Mouse (Mus musculus) B cell, adult 2 months (primary cell): ENCODE data around the gene Arhgap10.

Experiments used
- DNase-seq, 2 experiments: peaks; one replicate each; pipeline ENCODE4 v3.0.0; 2022

Gene Arhgap10

GRCm38 (mm10) chr8:77275571-77275970 lies 242.2 kb downstream of the Arhgap10 start:
- no peak for DNase-seq

DNA sequence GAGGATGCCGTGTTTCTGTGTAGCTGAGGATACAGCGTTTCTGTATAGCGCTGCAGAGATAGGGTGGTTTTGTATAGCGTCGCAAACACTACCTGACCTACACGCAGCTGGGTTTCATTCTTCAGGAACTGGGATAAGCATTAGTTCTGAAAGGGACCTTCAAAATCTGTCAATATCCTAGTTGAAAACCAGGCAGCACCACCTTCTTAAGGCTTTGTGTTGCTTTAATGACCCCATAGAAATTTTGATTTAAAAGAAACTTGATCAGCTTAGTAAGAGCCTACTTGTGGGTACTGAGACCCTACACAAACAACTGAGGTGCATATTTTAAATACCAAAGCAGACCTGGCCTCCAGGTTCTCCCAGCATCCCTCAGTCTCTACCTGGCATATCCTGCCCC lies 245.6 kb downstream of the Arhgap10 start:
- no peak for DNase-seq

- no peak for DNase-seq
Measured at GRCm38 (mm10) chr8:77267941-77268405, 249.8 kb downstream of the Arhgap10 start.

DNA sequence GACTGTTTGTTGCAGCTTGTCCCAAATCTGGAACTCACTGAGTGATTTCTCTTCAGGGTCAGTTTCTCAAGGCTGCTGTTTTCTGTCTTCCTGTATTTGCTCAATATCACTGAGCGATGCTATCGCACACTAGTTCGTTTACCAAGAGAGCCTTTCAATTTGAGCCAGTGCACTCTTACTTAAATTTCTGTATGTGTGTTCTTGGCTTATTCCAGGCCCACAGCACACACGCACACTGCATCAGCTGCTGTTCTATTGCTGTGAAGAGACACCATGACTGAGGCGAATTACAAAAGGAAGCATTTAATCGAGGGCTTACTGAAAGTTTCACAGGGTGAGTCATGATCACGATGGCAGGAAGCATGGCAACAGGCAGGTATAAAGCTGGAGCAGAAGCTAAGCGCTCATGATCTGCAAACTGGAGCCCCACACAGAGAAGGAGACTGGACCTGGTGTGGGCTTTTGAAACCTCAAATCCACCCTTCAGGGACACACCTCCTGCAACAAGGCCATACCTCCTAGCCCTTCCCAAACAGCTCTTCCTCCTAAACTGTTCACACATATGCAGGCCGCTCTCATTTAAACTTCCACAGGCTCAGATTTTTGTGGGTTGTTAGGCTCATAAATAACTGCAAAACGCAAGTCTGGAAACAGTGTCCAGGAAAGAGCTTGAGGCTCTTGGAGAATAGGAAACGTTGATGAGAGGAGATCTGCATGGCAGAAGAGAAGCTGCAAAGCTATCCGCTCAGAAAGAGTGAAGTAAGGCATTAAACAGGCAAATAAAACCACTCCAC lies 255.3 kb downstream of the Arhgap10 start:
- no peak for DNase-seq

GRCm38 (mm10) chr8:77261215-77261614 lies 256.5 kb downstream of the Arhgap10 start:
- no peak for DNase-seq

- DNase-seq: no peak
Measured at GRCm38 (mm10) chr8:77257085-77257451, 260.7 kb downstream of the Arhgap10 start.

- DNase-seq: no peak
Measured at GRCm38 (mm10) chr8:77256450-77257084, 261.2 kb downstream of the Arhgap10 start.

DNA sequence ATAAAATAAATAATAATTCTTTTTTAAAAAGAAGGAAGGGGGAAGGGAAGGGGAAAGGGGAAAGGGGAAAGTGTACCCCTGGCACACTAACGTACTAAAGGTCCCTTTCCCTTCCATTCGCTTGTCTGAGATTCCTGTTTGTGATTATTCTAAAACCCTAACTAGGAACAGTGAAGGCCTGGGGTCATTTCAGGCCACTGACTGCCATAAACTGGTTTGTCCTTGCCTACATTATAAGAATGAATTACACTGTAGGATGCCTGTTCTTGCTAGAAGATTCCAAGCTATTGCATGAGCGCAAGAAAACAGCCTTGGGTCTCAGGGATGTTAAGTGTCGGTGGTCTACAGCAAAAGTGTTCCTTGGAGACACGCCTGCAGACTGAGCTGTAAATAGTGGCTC lies 263.3 kb downstream of the Arhgap10 start:
- no peak for DNase-seq

- no peak for DNase-seq
Measured at GRCm38 (mm10) chr8:77251134-77251533, 266.6 kb downstream of the Arhgap10 start.

DNA sequence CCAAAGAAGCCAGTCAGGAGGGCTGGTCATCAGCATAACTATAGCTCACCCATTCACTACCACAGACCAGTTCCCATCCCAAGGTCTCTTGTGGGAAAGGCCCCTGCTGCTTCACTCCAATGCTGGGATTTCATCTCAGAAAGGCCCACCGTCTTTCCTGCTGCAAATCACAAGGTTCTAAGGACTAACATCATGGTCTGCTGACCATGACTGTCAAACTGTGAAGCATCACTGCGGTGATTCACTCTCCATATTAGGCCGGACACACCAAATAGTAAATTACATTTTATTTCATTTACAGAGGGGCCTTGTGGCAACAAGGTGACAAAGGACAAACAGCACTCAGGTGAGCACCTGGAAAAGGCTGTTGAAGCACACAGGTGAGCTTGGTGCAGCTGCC lies 267.7 kb downstream of the Arhgap10 start:
- DNase-seq: no peak

DNA sequence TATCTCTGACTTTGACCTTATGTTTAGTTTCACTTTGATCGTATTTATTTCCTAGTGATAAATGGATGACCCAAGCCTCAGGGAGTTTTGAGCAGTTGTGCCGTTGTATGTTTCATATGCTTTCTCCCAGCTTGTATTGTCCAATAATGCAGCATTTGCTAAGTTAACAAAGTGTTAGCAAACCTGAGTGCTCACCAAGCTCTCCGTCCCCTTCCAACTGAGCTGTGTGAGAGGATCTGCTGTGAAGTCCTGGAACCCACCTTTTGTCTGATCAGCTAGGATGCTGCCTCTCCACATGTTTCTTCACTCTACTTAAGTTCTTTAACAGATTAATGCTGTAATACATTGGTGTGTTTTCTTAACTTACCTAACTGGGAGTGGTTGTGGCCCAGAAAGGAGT lies 276.4 kb downstream of the Arhgap10 start:
- no peak for DNase-seq

DNA sequence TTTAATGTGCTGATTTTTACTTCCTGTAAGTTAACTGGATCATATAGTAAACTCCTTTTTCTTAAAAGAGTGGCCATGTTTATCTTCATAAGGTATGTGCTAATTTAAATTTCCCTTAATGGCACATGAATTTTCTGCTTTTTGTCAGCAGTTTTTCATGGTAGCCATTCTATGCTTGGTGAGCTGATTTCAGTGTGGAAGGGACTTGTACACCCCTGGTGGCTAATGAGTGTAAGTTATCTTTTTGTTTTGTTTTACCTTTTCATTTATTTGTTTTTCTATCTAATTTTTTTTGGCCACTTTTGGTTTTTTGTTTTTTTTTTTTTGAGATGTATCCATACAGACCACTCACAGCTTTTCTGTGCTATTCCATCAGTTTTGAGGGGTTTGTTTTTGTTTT lies 278.3 kb downstream of the Arhgap10 start:
- DNase-seq: no peak

DNA sequence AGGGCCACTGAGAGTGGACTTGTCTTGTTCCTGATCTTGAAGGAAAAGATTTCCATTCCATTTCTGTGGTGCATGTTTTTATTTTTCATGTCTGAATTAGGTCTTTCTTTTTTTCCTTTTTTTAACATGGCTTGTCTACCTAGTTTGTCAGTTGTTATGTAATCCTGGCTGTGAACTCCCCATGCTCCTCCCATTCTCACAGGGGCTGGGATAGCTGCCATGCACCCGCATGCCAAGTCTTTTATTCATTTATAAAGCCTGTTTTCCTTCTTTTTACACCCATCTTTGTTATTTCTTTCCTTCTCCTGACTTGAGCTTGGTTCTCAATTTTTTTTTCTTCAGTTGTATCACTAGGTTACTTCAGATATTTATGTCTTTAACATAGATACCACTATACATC lies 281.1 kb downstream of the Arhgap10 start:
- DNase-seq: no peak

GRCm38 (mm10) chr8:77232411-77232810 lies 285.3 kb downstream of the Arhgap10 start:
- no peak for DNase-seq

DNA sequence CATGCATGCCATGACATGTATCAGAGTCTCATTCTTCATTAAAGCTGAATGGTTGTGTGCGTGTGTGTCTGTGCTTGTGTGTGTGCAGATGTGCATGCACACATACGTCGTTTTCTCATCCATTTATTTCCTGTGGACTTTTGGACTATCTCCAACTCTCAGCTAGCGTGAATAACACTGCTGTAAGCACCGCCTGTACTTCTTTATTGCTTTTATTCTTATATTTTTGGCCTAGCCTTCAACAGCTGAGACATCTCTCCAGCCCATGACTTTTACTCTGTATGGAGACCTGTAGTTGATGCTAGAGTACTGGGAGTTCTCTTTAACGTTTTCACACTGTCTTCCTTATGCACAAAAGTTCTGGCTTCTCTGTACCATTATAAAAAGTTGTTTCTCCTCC lies 285.9 kb downstream of the Arhgap10 start:
- no peak for DNase-seq

DNA sequence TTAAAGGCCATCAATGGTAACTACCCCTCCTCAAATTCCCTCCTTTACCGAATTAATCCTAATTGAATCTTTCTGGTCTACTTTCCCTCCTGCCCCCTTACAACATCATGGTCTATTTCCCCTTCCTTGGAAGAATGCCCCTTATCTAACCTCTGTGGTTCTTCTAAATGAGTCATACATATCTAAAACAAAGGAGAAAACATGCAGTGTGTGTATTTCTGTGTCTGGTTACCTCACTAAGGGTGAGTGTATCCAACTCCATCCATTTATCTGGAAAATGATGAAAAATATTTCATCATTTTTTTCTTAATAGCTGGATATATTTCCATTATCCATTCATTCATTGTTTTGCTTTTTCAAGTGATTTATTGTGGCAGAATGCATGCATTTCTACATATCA lies 286.5 kb downstream of the Arhgap10 start:
- DNase-seq: no peak

- no peak for DNase-seq
Measured at GRCm38 (mm10) chr8:77228688-77229087, 289.1 kb downstream of the Arhgap10 start.

DNA sequence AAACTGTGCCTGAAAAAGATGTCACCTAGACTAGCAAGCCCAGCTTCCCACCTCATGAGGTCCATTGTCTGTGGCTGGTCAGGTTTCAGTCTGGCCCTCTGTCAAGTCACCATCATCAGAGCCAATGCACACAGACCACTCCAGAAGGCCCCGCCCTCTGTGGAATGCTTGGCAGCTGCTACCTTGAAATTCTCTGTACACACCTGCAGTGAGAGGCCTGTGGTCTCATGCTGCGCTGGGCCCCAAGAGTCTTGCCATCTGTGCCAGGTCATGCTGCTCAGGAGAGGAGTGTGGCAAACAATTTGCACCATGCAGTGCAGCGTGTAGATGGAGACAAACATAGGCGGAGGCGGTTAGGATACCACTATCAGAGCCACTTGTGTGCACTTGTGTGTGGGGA lies 290.0 kb downstream of the Arhgap10 start:
- no peak for DNase-seq

GRCm38 (mm10) chr8:77223123-77223522 lies 294.6 kb downstream of the Arhgap10 start:
- DNase-seq: no peak

DNA sequence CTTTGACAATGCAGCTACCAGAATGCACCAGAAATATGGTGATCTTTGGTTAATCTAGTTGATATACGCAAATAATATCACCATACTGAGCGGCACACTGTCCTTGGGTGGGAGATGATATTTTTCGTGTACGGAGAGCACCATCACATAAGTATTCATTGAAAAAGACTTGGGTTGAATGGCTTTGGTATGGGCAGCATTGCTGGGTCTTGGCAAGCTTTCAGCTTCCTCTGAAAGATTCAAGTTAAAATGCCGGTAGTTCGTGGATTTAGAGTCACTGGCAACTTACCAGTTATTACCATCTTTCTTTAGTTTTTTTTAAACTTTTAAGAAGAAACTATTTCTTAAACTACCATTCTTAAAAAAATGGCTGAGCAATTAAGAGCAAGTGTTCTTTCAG lies 302.6 kb downstream of the Arhgap10 start:
- no peak for DNase-seq

DNA sequence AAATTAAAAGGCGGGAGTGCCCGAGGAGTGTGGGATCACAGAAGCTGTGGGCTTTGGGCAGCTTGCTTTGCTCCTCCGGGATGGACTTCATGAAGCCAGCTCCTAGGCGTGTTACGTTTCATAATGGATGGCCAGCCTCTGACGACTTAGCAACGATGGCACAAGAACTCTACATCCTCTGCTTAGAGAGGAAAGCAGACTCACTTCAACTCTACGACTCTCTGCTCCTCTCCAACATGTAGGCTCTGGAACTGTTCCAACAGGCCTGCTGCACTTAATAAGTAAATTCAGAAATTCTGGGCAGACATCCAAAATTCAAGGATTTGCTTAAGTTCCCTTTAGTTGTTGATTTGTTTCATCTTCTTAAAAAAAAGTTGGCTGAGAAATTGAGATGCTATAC lies 303.1 kb downstream of the Arhgap10 start:
- DNase-seq: no peak

- DNase-seq: no peak
Measured at GRCm38 (mm10) chr8:77213893-77214464, 303.8 kb downstream of the Arhgap10 start.

DNA sequence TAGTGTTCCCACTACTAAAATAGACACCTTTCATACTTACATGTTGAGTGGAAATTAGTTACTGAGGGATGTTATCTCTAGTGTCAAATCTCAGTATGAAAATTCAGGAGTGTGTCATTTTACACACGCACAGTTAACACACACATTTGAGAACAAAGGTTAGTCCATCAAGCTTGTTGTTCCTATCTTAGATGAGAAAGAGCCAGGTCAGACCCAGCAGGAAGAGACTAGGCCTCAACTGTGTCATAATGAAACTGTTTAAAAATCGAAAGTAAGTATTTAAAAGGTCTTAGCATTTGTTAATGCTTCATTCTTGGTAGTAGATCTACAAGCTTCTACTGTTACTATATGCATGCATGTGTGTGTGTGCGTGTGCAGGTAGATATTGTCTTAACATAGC lies 308.5 kb downstream of the Arhgap10 start:
- no peak for DNase-seq
